Mouse (Mus musculus): ENCODE results near the gene Rap2a.

- TF ChIP-seq ZC3H11A (IDR thresholded peaks at IDR 0.05; ENCODE audit: low read depth, low read length) = no peak
- TF ChIP-seq MAZ (IDR thresholded peaks at IDR 0.05; ENCODE audit: low read depth, low read length) = no peak
- TF ChIP-seq CTCF (IDR thresholded peaks at IDR 0.05 in 2 of 3, conservative IDR thresholded peaks at IDR 0.05 in 1 of 3; ENCODE audit: control insufficient read depth in 1 of 3, insufficient read depth in 1 of 3, low read depth in 2 of 3, low read length in 3 of 3, poor library complexity in 1 of 3, severe bottlenecking in 1 of 3) = no peak
- no peak for TF ChIP-seq ELF1 (IDR thresholded peaks at IDR 0.05; ENCODE audit: low read depth, low read length)
- TF ChIP-seq HCFC1 (IDR thresholded peaks at IDR 0.05; ENCODE audit: low read depth, low read length) = no peak
- no peak for TF ChIP-seq BHLHE40 (IDR thresholded peaks at IDR 0.05; ENCODE audit: borderline replicate concordance, low read depth, low read length)
- TF ChIP-seq TCF12 (IDR thresholded peaks at IDR 0.05; ENCODE audit: low read depth, low read length) = no peak
- TF ChIP-seq POLR2A (IDR thresholded peaks at IDR 0.05; ENCODE audit: control insufficient read depth in 1 of 2, insufficient read depth in 1 of 2, low read depth in 1 of 2, low read length in 2 of 2, poor library complexity in 1 of 2) = no peak
- no peak for TF ChIP-seq GATA1 (IDR thresholded peaks at IDR 0.05; ENCODE audit: low read depth, low read length)
- TF ChIP-seq SMC3 (IDR thresholded peaks at IDR 0.05; ENCODE audit: low read depth, low read length) = no peak
- no peak for TF ChIP-seq USF1 (IDR thresholded peaks at IDR 0.05; ENCODE audit: low read depth, low read length)
- TF ChIP-seq EP300 (IDR thresholded peaks at IDR 0.05; ENCODE audit: low read depth in 1 of 2, low read length in 2 of 2) = no peak
These were observed 43.4 kb upstream of the Rap2a start for GRCm38 (mm10) chr14:120434831-120435230.

Data from MEL (cell line).